Mouse (Mus musculus): ENCODE data around the gene Rab40c. TPM values are rescaled to one million over a fixed set of nuclear protein-coding genes. Genes with fewer than 3 reads are reported as not detected.

The Rab40c gene
- polyA plus RNA-seq, 1 experiment from 2014 or later, result 59.2 TPM

GRCm38 (mm10) chr17:25893975-25894617, 25.4 kb downstream of the Rab40c start:
- WGBS, result 33% methylated on average over 2 of the region's 2 CpGs
- ATAC-seq, result peak; percentile 86
- Histone ChIP-seq H3K36me3 (ENCODE audit: control insufficient read depth, insufficient read depth) (peaks cover 4% of the 10 kb centered on the region), H3K4me1 (replicated peaks; ENCODE audit: control insufficient read depth, insufficient read depth, low read length) (0 out of 2 replicates have a peak, but pooled peaks cover 4% of the 10 kb centered on the region), H3K27ac (ENCODE audit: low read length) (peak overlapping the region; percentile 16), H3K9me3 (ENCODE audit: control insufficient read depth, low read length) (no peaks in the 10 kb centered on the region), H3K4me3 (replicated peaks; ENCODE audit: low read length) (no peak overlapping the region), H3K9ac (replicated peaks; ENCODE audit: low read depth, low read length) (no peak overlapping the region), H3K27me3 (replicated peaks; ENCODE audit: control insufficient read depth, insufficient read depth, low read length) (no peaks in the 10 kb centered on the region), H3K4me2 (ENCODE audit: low read length) (no peak overlapping the region)

DNA sequence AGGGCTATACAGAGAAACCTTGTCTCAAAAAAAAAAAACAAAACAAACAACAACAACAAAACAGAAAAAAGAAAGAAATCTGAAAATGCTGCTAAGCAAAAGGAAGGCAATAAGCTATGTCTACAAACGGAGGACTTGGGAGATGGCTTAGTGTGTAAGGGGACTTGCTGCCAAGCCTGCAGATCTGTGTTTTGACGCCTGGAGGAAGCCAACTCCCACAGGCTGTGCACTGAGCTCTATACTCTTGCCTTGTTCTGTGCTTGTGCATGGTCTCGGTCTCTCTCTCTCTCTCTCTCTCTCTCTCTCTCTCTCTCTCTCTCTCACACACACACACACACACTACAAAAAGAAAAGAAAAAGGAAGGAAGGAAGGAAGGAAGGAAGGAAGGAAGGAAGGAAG, 30.7 kb downstream of the Rab40c start:
- Histone ChIP-seq H3K9me3 (ENCODE audit: control insufficient read depth, low read length) (no peaks in the 10 kb centered on the region), H3K27me3 (replicated peaks; ENCODE audit: control insufficient read depth, insufficient read depth, low read length) (no peaks in the 10 kb centered on the region), H3K9ac (replicated peaks; ENCODE audit: low read depth, low read length) (no peak overlapping the region), H3K36me3 (ENCODE audit: control insufficient read depth, insufficient read depth) (peaks cover 4% of the 10 kb centered on the region), H3K4me2 (ENCODE audit: low read length) (no peak overlapping the region), H3K27ac (ENCODE audit: low read length) (peak overlapping the region; percentile 14; the same call in 1 of the 2 replicates), H3K4me1 (replicated peaks; ENCODE audit: control insufficient read depth, insufficient read depth, low read length) (0 out of 2 replicates have a peak, but pooled peaks cover 2% of the 10 kb centered on the region), H3K4me3 (replicated peaks; ENCODE audit: low read length) (no peak overlapping the region)
- 78% methylated on average over 3 of the region's 3 CpGs for WGBS
- ATAC-seq, result no peak

DNA sequence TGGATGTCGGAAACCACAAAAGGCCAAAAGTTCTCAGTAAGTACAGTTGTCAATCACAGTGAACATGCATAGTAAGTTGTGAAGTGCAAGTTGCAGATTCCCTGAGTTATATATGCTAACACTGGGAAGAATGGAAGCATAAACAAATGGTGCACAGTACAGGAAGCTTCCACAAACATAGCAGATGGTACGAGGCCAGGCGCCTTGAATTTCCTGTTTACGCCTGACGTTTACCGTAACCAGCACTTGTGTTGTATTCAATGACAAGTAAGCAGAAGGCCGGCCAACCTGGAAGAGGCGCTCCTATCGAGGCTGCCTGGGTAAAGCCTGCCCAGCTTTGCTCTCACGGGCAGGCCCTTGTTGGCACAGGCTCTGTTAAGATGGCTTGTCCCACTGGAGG, 32.1 kb downstream of the Rab40c start:
- Histone ChIP-seq H3K27me3 (replicated peaks; ENCODE audit: control insufficient read depth, insufficient read depth, low read length) (no peaks in the 10 kb centered on the region), H3K4me1 (replicated peaks; ENCODE audit: control insufficient read depth, insufficient read depth, low read length) (0 out of 2 replicates have a peak, but pooled peaks cover 2% of the 10 kb centered on the region), H3K4me3 (replicated peaks; ENCODE audit: low read length) (no peak overlapping the region), H3K9ac (replicated peaks; ENCODE audit: low read depth, low read length) (no peak overlapping the region), H3K9me3 (ENCODE audit: control insufficient read depth, low read length) (no peaks in the 10 kb centered on the region), H3K36me3 (ENCODE audit: control insufficient read depth, insufficient read depth) (peaks cover 6% of the 10 kb centered on the region), H3K27ac (ENCODE audit: low read length) (no peak overlapping the region; the same call in 1 of the 2 replicates), H3K4me2 (ENCODE audit: low read length) (no peak overlapping the region)
- WGBS, result 76% methylated on average over 10 of the region's 10 CpGs
- ATAC-seq, result no peak

DNA sequence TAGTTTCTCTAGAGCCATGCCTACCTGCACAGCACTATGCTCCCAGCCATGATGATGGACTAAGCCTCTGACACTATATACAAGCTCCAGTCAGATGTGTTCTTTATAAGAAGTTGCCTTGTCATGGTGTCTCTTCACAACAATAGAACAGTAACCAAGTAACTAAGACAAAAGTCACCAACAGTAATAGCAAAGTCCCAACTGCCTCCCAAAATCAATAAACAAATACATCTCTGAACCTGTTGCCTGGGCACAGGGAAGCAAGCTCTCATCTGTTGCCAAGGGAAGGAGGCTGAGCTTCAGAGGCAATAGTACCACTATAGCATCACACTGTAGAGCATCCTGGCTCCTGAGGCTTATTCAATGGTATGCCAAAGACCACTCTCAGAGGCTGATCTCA, 32.7 kb downstream of the Rab40c start:
- ATAC-seq, result no peak
- no peak overlapping the region for H3K4me3 ChIP-seq (replicated peaks; ENCODE audit: low read length)
- no peaks in the 10 kb centered on the region for H3K9me3 ChIP-seq (ENCODE audit: control insufficient read depth, low read length)
- H3K27ac ChIP-seq (ENCODE audit: low read length), result no peak overlapping the region
- no peak overlapping the region for H3K4me2 ChIP-seq (ENCODE audit: low read length)
- H3K36me3 ChIP-seq (ENCODE audit: control insufficient read depth, insufficient read depth), result peaks cover 9% of the 10 kb centered on the region
- no peak overlapping the region for H3K9ac ChIP-seq (replicated peaks; ENCODE audit: low read depth, low read length)
- no peaks in the 10 kb centered on the region for H3K27me3 ChIP-seq (replicated peaks; ENCODE audit: control insufficient read depth, insufficient read depth, low read length)
- H3K4me1 ChIP-seq (replicated peaks; ENCODE audit: control insufficient read depth, insufficient read depth, low read length), result 0 out of 2 replicates have a peak, but pooled peaks cover 2% of the 10 kb centered on the region

- no peak for ATAC-seq
- H3K27me3 ChIP-seq (replicated peaks; ENCODE audit: control insufficient read depth, insufficient read depth, low read length), result no peaks in the 10 kb centered on the region
- no peak overlapping the region for H3K4me3 ChIP-seq (replicated peaks; ENCODE audit: low read length)
- no peaks in the 10 kb centered on the region for H3K9me3 ChIP-seq (ENCODE audit: control insufficient read depth, low read length)
- peaks cover 12% of the 10 kb centered on the region for H3K36me3 ChIP-seq (ENCODE audit: control insufficient read depth, insufficient read depth)
- H3K4me2 ChIP-seq (ENCODE audit: low read length), result no peak overlapping the region
- no peak overlapping the region for H3K27ac ChIP-seq (ENCODE audit: low read length)
- 0 out of 2 replicates have a peak, but pooled peaks cover 2% of the 10 kb centered on the region for H3K4me1 ChIP-seq (replicated peaks; ENCODE audit: control insufficient read depth, insufficient read depth, low read length)
- H3K9ac ChIP-seq (replicated peaks; ENCODE audit: low read depth, low read length), result no peak overlapping the region
- WGBS, result 48% methylated on average over 4 of the region's 4 CpGs
Observed at GRCm38 (mm10) chr17:25885636-25886035, 33.9 kb downstream of the Rab40c start.

DNA sequence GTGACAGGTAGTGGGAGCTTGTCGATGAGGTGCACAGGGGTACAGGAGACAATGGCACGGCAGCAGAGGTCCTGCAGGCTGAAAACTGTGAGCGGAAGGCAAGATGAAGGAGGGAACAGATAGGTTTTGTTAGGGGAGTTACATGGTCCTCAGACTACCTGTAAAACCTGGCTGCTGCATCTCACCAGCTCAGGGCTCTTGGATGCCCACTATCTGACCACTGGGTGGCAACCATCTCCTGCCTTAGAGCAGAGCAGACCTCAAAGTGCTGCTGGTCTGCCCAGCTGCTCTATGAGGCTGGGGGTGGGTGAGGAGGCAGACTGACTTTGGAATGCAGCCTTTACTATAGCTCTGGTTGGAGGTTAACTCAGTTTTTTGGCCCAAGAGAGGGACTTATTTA, 35.7 kb downstream of the Rab40c start:
- Histone ChIP-seq H3K27ac (ENCODE audit: low read length) (no peak overlapping the region), H3K36me3 (ENCODE audit: control insufficient read depth, insufficient read depth) (peaks cover 7% of the 10 kb centered on the region; the same call in 1 of the 2 replicates), H3K9ac (replicated peaks; ENCODE audit: low read depth, low read length) (no peak overlapping the region), H3K9me3 (ENCODE audit: control insufficient read depth, low read length) (no peaks in the 10 kb centered on the region), H3K4me1 (replicated peaks; ENCODE audit: control insufficient read depth, insufficient read depth, low read length) (0 out of 2 replicates have a peak, but pooled peaks cover 2% of the 10 kb centered on the region), H3K4me2 (ENCODE audit: low read length) (no peak overlapping the region), H3K4me3 (replicated peaks; ENCODE audit: low read length) (no peak overlapping the region), H3K27me3 (replicated peaks; ENCODE audit: control insufficient read depth, insufficient read depth, low read length) (no peaks in the 10 kb centered on the region)
- no peak for ATAC-seq
- WGBS, result 90% methylated on average over 3 of the region's 3 CpGs

DNA sequence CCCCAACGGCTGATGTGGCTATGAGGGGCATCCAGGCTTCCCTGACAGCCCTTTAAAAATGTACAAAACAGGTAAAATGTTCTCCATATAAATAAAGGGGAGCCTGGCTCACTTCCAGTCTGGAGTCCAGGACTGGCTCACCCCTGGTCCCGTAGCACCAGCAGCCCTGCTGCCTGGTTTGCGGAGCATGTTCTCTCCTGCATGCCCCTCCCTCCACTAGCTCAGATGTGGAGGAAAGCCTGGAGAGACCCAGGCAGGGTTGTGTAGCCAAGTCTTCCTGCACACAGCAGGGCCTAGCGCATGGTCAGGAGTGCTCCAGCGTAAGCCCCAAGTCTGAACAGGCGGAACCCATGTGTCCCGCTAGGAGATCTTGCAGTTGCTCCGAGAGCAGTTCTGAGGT, 36.3 kb downstream of the Rab40c start:
- Histone ChIP-seq H3K9ac (replicated peaks; ENCODE audit: low read depth, low read length) (no peak overlapping the region), H3K36me3 (ENCODE audit: control insufficient read depth, insufficient read depth) (peaks cover 7% of the 10 kb centered on the region; the same call in 1 of the 2 replicates), H3K4me3 (replicated peaks; ENCODE audit: low read length) (no peak overlapping the region), H3K27me3 (replicated peaks; ENCODE audit: control insufficient read depth, insufficient read depth, low read length) (no peaks in the 10 kb centered on the region), H3K9me3 (ENCODE audit: control insufficient read depth, low read length) (no peaks in the 10 kb centered on the region), H3K4me1 (replicated peaks; ENCODE audit: control insufficient read depth, insufficient read depth, low read length) (0 out of 2 replicates have a peak, but pooled peaks cover 2% of the 10 kb centered on the region), H3K27ac (ENCODE audit: low read length) (no peak overlapping the region), H3K4me2 (ENCODE audit: low read length) (no peak overlapping the region)
- 80% methylated on average over 8 of the region's 8 CpGs for WGBS
- ATAC-seq, result no peak

DNA sequence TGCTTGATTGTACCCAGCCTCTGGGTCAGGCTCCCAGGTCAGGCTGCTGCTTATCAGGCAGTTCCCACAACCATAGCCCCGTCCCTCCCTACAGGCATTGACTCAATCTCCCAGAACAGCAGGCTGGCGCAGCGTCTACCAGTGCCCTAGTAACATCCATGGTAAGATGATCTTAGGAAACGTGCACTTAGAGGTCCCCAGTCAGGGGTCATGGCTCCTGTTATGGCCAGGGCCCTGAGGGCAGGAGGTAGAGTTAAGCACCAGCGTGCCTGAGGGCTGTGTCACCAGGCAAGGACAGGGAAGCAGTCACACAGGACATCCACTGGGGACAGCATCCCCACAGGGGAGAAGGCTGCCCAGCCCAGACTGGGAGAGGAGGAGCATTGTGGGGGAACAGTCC, 37.2 kb downstream of the Rab40c start:
- Histone ChIP-seq H3K9ac (replicated peaks; ENCODE audit: low read depth, low read length) (no peak overlapping the region), H3K9me3 (ENCODE audit: control insufficient read depth, low read length) (no peaks in the 10 kb centered on the region), H3K4me1 (replicated peaks; ENCODE audit: control insufficient read depth, insufficient read depth, low read length) (no peaks in the 10 kb centered on the region; the same call in 1 of the 2 replicates), H3K4me2 (ENCODE audit: low read length) (no peak overlapping the region), H3K27me3 (replicated peaks; ENCODE audit: control insufficient read depth, insufficient read depth, low read length) (no peaks in the 10 kb centered on the region), H3K27ac (ENCODE audit: low read length) (no peak overlapping the region), H3K4me3 (replicated peaks; ENCODE audit: low read length) (no peak overlapping the region), H3K36me3 (ENCODE audit: control insufficient read depth, insufficient read depth) (peaks cover 7% of the 10 kb centered on the region; the same call in 1 of the 2 replicates)
- 59% methylated on average over 5 of the region's 5 CpGs for WGBS
- ATAC-seq, result no peak

DNA sequence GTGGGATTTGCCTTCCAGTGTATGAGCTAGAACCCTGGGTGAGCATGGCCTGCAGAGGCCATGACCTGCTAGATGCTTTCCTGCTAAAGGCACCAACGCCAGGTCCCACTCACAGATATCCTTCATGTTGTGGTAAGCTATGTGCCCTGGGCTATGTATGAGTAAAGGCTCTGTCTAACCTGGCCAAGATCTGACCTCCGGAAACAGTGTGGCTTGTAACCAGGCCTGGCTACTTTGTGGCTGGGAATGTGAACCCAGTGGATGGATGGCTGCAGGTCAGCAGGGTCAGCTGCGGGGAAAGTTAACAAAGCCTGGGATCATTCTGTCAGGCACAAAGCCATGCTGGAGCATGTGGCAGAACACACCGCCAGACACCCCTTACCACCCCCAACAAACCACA, 37.8 kb downstream of the Rab40c start:
- Histone ChIP-seq H3K4me1 (replicated peaks; ENCODE audit: control insufficient read depth, insufficient read depth, low read length) (peaks cover 5% of the 10 kb centered on the region), H3K36me3 (ENCODE audit: control insufficient read depth, insufficient read depth) (peaks cover 7% of the 10 kb centered on the region; the same call in 1 of the 2 replicates), H3K9ac (replicated peaks; ENCODE audit: low read depth, low read length) (no peak overlapping the region), H3K4me2 (ENCODE audit: low read length) (no peak overlapping the region), H3K9me3 (ENCODE audit: control insufficient read depth, low read length) (no peaks in the 10 kb centered on the region), H3K4me3 (replicated peaks; ENCODE audit: low read length) (no peak overlapping the region), H3K27me3 (replicated peaks; ENCODE audit: control insufficient read depth, insufficient read depth, low read length) (no peaks in the 10 kb centered on the region), H3K27ac (ENCODE audit: low read length) (no peak overlapping the region)
- WGBS, result 37% methylated on average over 4 of the region's 4 CpGs
- no peak for ATAC-seq

All from forebrain, embryonic 16.5 days (tissue).